Mouse (Mus musculus) limb, embryonic 14.5 days (tissue): Measurements from ENCODE around the gene Tns4. TPM values are rescaled to one million over a fixed set of nuclear protein-coding genes. Genes with fewer than 3 reads are reported as not detected.

Source experiments
- ATAC-seq: fragments of 200-750 bp; cut with Nextera tagmentation; 2 replicates; pipeline ENCODE4 v1.8.0; 2017; ENCODE audit warnings: low read depth, moderate number of reproducible peaks, moderate TSS enrichment; ENCODE audit not compliant: low FRiP score
- DNase-seq: peaks from one replicate; pipeline ENCODE4 v3.0.0-alpha.2; 2015; ENCODE audit warnings: low spot score
- H3K27ac ChIP-seq: fragments of 300-500 bp; sonication (generic); replicated peaks from 2 replicates; pipeline ENCODE4 v1.5.1; 2014; ENCODE audit warnings: low read depth, mild to moderate bottlenecking, low read length, moderate library complexity, mixed read lengths
- H3K27me3 ChIP-seq: fragments of 300-500 bp; sonication (generic); 2 replicates; pipeline ENCODE4 v1.6.1; 2014; ENCODE audit warnings: low read length, mixed read lengths; ENCODE audit not compliant: control insufficient read depth, insufficient read depth
- H3K36me3 ChIP-seq: fragments of 300-500 bp; sonication (generic); 2 replicates; pipeline ENCODE4 v1.6.1; 2014; ENCODE audit warnings: mild to moderate bottlenecking, low read length, moderate library complexity, mixed read lengths; ENCODE audit not compliant: control insufficient read depth, insufficient read depth
- H3K4me1 ChIP-seq: fragments of 300-500 bp; sonication (generic); 2 replicates; pipeline ENCODE4 v1.6.1; 2014; ENCODE audit warnings: antibody characterized with exemption, low read length, mixed read lengths; ENCODE audit not compliant: control insufficient read depth, insufficient read depth
- H3K4me2 ChIP-seq: fragments of 300-500 bp; sonication (generic); replicated peaks from 2 replicates; pipeline ENCODE4 v1.6.1; 2014; ENCODE audit warnings: low read depth, mild to moderate bottlenecking, low read length, moderate library complexity; ENCODE audit not compliant: severe bottlenecking
- H3K4me3 ChIP-seq: fragments of 300-500 bp; sonication (generic); replicated peaks from 2 replicates; pipeline ENCODE4 v1.5.1; 2014; ENCODE audit warnings: low read length
- H3K9ac ChIP-seq: fragments of 300-500 bp; sonication (generic); 2 replicates; pipeline ENCODE4 v1.6.1; 2014; ENCODE audit warnings: mild to moderate bottlenecking, low read depth, low read length, moderate library complexity; ENCODE audit not compliant: severe bottlenecking
- H3K9me3 ChIP-seq: fragments of 300-500 bp; sonication (generic); 2 replicates; pipeline ENCODE4 v1.6.1; 2016; ENCODE audit warnings: low read length; ENCODE audit not compliant: control insufficient read depth
- POLR2A ChIP-seq: fragments of 200-500 bp; IDR thresholded peaks from 2 replicates; pipeline ENCODE4 v1.8.0; 2012; ENCODE audit warnings: inconsistent platforms, mild to moderate bottlenecking, moderate library complexity, borderline replicate concordance; ENCODE audit not compliant: insufficient read depth, insufficient read length; ENCODE audit errors: extremely low read depth
- WGBS: fragments of 180-500 bp; shearing (Covaris S2); extraction: QIAGEN DNeasy Blood & Tissue Kit; methylation state at CpG from one replicate; pipeline ENCODE4 v1.1.7; 2014; 5-methylcytosine and 5-hydroxymethylcytosine counted together
- polyA plus RNA-seq, 2 experiments: library from polyadenylated mRNA; depleted of rRNA in 1 of 2; stranded (reverse) in 1 of 2; unstranded in 1 of 2; fragments of >200 nt; fragmentation: Nextera tagmentation in 1 of 2; extraction: Ambion mirVana in 1 of 2; gene quantifications; 2 replicates each; pipeline versions ENCODE4 v1.2.1 to v1.2.3; 2012 to 2014

Tns4 gene
- polyA plus RNA-seq, 2 experiments: 1.6 to 2.5 TPM

- no peak for TF ChIP-seq POLR2A
- peak; percentile 41; the same call in 1 of the 2 replicates for ATAC-seq
- peak; percentile 9 for DNase-seq
- H3K9me3 ChIP-seq: no peaks in the 10 kb centered on the region
- no peaks in the 10 kb centered on the region for H3K36me3 ChIP-seq
- 30% methylated on average over 4 of the region's 4 CpGs for WGBS
- no peak overlapping the region for H3K4me3 ChIP-seq
- H3K27me3 ChIP-seq: no peaks in the 10 kb centered on the region
- no peak overlapping the region for H3K4me2 ChIP-seq
- peak overlapping the region; percentile 63 for H3K27ac ChIP-seq
- H3K9ac ChIP-seq: no peak overlapping the region
- peaks cover 27% of the 10 kb centered on the region for H3K4me1 ChIP-seq
Measured at GRCm38 (mm10) chr11:99096417-99096816, 7.3 kb upstream of the Tns4 start.

GRCm38 (mm10) chr11:99095759-99096158 lies 6.7 kb upstream of the Tns4 start:
- Histone ChIP-seq H3K9ac (no peak overlapping the region), H3K27me3 (no peaks in the 10 kb centered on the region), H3K36me3 (no peaks in the 10 kb centered on the region), H3K9me3 (no peaks in the 10 kb centered on the region), H3K4me3 (no peak overlapping the region), H3K4me1 (peaks cover 27% of the 10 kb centered on the region), H3K4me2 (no peak overlapping the region), H3K27ac (peak overlapping the region; percentile 67)
- DNase-seq: peak; percentile 43
- 25% methylated on average over 4 of the region's 4 CpGs for WGBS
- no peak for ATAC-seq
- TF ChIP-seq POLR2A: no peak

DNA sequence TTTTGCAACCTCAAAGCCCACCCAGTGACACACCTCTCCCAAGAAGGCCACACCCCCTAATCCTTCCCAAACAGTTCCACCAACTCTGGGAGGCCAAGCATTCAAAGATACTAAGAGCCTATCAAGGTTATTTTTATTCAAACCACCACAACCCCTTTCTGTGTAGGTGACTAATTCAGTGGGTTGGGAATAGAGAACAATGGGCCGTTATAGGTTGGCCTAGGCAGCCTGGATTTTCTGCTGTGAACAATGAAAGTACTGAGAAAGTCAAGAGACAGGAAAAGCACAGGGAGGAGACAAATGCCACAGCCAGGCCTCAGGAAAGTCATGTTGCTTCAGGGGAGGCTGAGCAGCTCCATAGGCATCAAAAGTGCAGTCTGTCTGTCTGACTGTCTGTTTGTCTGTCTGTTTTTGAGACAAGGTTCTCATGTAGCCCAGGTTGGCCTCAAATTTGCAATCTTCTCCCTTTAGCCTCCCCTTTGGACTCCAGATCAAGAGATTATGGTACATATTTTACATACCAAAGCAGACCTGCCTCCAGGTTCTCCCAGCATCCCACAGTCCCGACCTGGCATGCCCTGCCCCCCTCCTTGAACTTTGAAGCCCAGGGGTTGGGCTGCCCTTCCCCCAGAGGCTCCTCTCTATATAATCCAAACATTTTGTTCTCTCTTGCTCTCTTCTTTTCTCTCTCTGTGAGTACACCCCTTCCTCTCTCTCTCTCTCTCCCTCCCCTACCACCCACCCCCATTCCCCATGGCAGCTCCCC lies 6.0 kb upstream of the Tns4 start:
- no peak for DNase-seq
- Histone ChIP-seq H3K27ac (peak overlapping the region; percentile 23; the same call in 1 of the 2 replicates), H3K27me3 (no peaks in the 10 kb centered on the region), H3K9ac (no peak overlapping the region), H3K4me3 (no peak overlapping the region), H3K4me1 (peaks cover 26% of the 10 kb centered on the region), H3K4me2 (no peak overlapping the region), H3K9me3 (no peaks in the 10 kb centered on the region), H3K36me3 (no peaks in the 10 kb centered on the region)
- TF ChIP-seq POLR2A: no peak
- no peak for ATAC-seq
- 36% methylated on average over 2 of the region's 2 CpGs for WGBS

- no peaks in the 10 kb centered on the region for H3K36me3 ChIP-seq
Measured at GRCm38 (mm10) chr11:99093740-99094139, 4.6 kb upstream of the Tns4 start.

DNA sequence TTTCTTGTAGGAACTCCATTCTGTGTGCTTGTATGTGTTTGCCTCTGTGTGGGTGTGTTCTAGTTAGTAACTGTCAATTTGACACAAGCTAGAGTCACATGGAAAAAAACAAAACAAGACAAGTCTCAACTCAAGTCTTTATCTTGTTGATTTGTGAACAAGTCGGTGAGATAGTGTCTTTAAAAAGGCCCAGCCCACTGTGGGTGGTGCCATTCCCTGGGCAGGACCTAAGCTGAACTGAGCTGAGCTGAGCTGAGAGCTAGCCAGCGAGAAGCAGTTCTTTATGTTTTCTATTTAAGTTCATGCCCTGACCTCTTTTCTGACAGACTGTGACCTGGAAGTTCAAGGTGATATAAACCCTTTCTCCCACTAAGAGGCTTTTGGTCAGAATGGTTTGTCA lies 2.6 kb upstream of the Tns4 start:
- Histone ChIP-seq H3K27me3 (no peaks in the 10 kb centered on the region), H3K4me3 (no peak overlapping the region), H3K4me1 (peaks cover 9% of the 10 kb centered on the region; the same call in 1 of the 2 replicates), H3K27ac (no peak overlapping the region), H3K9me3 (no peaks in the 10 kb centered on the region), H3K9ac (no peak overlapping the region), H3K36me3 (no peaks in the 10 kb centered on the region), H3K4me2 (no peak overlapping the region)
- ATAC-seq: no peak
- TF ChIP-seq POLR2A: no peak
- WGBS: 70% methylated on average over 2 of the region's 2 CpGs
- DNase-seq: no peak

More at GRCm38 (mm10) chr11:99093740-99094139, 4.6 kb upstream of the Tns4 start:
- no peak overlapping the region for H3K27ac ChIP-seq
- H3K4me2 ChIP-seq: no peak overlapping the region
- WGBS: 90% methylated on average over 7 of the region's 7 CpGs
- no peak for TF ChIP-seq POLR2A
- no peak overlapping the region for H3K9ac ChIP-seq
- no peak overlapping the region for H3K4me3 ChIP-seq
- DNase-seq (no peak), ATAC-seq (no peak)
- H3K4me1 ChIP-seq: peaks cover 18% of the 10 kb centered on the region
- no peaks in the 10 kb centered on the region for H3K27me3 ChIP-seq
- H3K9me3 ChIP-seq: no peaks in the 10 kb centered on the region
